Mouse (Mus musculus): ENCODE measurements around the gene Gm42420. TPM values are rescaled to one million over a fixed set of nuclear protein-coding genes. Genes with fewer than 3 reads are reported as not detected.

Gene Gm42420
- polyA plus RNA-seq, 1 experiment from 2014 or later, result 2.5 TPM

DNA sequence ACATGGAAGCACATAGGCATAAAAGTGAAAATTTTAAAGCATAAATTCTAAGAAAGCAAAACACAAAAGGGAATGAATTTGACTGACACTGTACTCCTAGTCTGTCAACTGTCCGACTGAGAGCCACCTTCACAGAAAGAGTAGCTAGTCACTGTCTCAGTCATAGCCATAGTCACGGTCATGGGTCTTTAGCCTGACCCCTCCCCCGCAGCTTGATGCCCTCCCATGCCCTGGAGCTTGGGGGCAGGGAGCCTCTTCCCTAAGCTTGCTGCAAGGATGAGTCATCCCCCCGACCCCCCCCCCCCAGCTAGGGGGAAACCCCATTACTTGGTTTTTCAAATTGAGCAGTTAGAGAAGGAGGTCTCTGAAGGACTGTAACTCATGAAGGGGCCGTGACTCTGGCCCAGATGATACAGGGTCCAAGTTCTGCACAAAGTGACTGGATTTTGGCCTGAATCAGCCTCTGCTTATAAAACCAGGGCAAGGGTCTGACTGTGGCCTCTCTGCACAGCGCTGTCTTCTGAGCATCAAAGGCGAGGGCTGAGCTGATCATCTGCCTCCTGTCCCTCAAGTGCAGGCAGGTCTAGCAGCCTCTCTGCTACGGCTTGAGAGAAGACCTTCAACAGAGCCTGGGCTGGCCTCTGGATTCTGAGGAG, 33.4 kb upstream of the Gm42420 start:
- Histone ChIP-seq H3K27ac (replicated peaks) (no peak overlapping the region), H3K4me2 (no peak overlapping the region), H3K36me3 (replicated peaks) (no peaks in the 10 kb centered on the region), H3K9me3 (replicated peaks) (no peaks in the 10 kb centered on the region), H3K4me3 (replicated peaks) (no peak overlapping the region), H3K4me1 (replicated peaks) (0 out of 2 replicates have a peak, but pooled peaks cover 1% of the 10 kb centered on the region), H3K27me3 (peaks cover 38% of the 10 kb centered on the region), H3K9ac (no peak overlapping the region)
- WGBS (ENCODE audit: insufficient replicate concordance), result 32% methylated on average over 8 of the region's 8 CpGs
- ATAC-seq (ENCODE audit: insufficient read depth), result no peak

DNA sequence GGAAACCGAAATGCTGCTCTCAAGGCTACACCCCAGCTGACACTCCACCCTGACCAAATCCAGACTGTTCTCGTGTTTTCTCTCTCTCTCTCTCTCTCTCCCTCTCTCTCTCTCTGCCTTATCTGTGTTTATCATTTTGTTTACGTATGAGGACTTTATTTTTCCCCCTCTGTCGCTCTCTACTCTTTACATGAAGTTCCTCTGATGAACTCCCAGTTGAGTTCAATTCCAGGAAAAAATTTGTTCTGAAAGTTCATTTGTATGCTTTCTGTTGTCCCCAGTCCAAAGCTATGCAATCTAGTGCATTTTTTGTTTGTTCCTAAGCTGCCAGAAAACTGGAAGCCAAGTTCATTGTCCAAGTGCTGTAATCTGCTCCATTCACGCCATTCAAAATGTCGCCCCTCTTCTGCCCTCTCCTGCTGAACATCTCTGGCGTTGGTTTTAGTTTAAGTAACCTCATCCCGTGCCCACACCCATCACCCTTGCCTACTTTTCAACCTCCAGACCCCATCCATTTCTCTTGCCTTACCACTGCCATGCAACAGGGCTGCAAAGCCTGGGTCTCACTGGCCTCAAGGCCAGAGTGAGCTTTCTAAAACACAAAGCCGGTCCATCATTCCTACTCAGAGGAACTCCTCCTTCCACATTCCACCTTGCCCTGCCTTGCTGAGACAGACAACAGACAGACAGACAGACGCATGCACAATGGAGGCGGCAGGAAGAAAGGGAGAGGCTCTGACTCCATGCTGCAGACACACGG, 30.5 kb upstream of the Gm42420 start:
- Histone ChIP-seq H3K9me3 (replicated peaks) (no peaks in the 10 kb centered on the region), H3K27ac (replicated peaks) (no peak overlapping the region), H3K4me1 (replicated peaks) (peaks cover 4% of the 10 kb centered on the region; the same call in 1 of the 2 replicates), H3K9ac (no peak overlapping the region), H3K36me3 (replicated peaks) (no peaks in the 10 kb centered on the region), H3K27me3 (peaks cover 67% of the 10 kb centered on the region), H3K4me2 (no peak overlapping the region), H3K4me3 (replicated peaks) (no peak overlapping the region)
- WGBS (ENCODE audit: insufficient replicate concordance), result 60% methylated on average over 12 of the region's 12 CpGs
- ATAC-seq (ENCODE audit: insufficient read depth), result no peak

DNA sequence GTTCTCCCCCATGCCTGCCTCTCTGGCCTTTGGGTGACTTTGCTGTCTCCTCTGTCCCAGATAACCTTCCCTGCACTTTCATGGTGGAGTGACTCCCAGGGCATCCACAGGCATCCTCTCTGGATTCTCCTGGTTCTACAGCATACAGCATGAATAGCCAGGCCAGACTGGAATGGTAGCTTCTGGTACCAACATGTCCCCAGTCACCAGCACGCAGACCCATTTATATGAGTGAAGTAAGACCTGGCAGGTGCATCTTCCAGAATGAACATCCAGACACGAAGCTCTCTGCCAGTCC, 30.0 kb upstream of the Gm42420 start:
- Histone ChIP-seq H3K9me3 (replicated peaks) (no peaks in the 10 kb centered on the region), H3K4me1 (replicated peaks) (peaks cover 4% of the 10 kb centered on the region; the same call in 1 of the 2 replicates), H3K27me3 (peaks cover 68% of the 10 kb centered on the region), H3K36me3 (replicated peaks) (no peaks in the 10 kb centered on the region), H3K9ac (no peak overlapping the region), H3K4me3 (replicated peaks) (no peak overlapping the region), H3K27ac (replicated peaks) (no peak overlapping the region), H3K4me2 (no peak overlapping the region)
- 52% methylated on average over 2 of the region's 2 CpGs for WGBS (ENCODE audit: insufficient replicate concordance)
- no peak for ATAC-seq (ENCODE audit: insufficient read depth)

GRCm38 (mm10) chr6:39556900-39557659, 28.5 kb upstream of the Gm42420 start:
- no peaks in the 10 kb centered on the region for H3K36me3 ChIP-seq (replicated peaks)
- 1% methylated on average over 53 of the region's 54 CpGs for WGBS (ENCODE audit: insufficient replicate concordance)
- H3K9ac ChIP-seq, result peak overlapping the region; percentile 32; the same call in 1 of the 2 replicates
- peaks cover 6% of the 10 kb centered on the region for H3K4me1 ChIP-seq (replicated peaks)
- H3K4me2 ChIP-seq, result peak overlapping the region; percentile 68
- peak overlapping the region; percentile 57 for H3K4me3 ChIP-seq (replicated peaks)
- H3K27me3 ChIP-seq, result peaks cover 68% of the 10 kb centered on the region
- no peak overlapping the region for H3K27ac ChIP-seq (replicated peaks)
- peak; percentile 25; the same call in 1 of the 2 replicates for ATAC-seq (ENCODE audit: insufficient read depth)
- H3K9me3 ChIP-seq (replicated peaks), result no peaks in the 10 kb centered on the region

DNA sequence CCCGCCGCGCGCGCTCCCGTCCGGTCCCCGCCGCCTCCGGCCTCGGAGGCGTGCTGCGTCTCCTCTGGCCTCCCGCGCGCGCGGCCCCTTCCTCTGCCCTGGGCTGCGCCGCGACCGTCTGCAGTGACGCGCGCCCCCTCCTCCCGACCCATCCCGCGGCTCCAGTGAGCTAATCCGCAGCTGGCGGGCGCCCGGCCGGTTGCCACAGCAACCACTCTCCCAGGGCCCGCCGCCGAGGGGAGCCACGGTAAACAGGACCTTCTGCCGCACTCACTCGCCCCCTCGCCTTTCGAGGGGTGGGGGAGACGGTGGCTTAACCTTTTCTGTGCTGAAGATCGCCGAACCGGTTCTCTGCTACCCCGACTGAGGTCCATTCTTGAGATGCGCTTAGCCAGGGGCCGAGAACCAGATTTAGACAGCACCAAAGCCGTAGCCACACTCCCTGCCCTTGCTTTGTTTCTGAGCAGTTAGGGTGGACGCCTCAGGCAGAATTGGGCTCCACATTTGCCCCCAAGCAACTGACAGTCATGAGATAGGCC, 27.8 kb upstream of the Gm42420 start, which contains the start of gene Dennd2a:
Gene Dennd2a (minus strand): TSS at position 145 of the 539 bp plus-strand sequence.
- Histone ChIP-seq H3K36me3 (replicated peaks) (no peaks in the 10 kb centered on the region), H3K4me3 (replicated peaks) (peak within 1 kb of the TSS; percentile 57), H3K4me2 (peak within 1 kb of the TSS; percentile 68), H3K9me3 (replicated peaks) (no peaks in the 10 kb centered on the region), H3K9ac (peak within 1 kb of the TSS; percentile 32; the same call in 1 of the 2 replicates), H3K27ac (replicated peaks) (no peak within 1 kb of the TSS), H3K4me1 (replicated peaks) (peaks cover 13% of the 10 kb centered on the region), H3K27me3 (peaks cover 68% of the 10 kb centered on the region)
- peak; percentile 54 for ATAC-seq (ENCODE audit: insufficient read depth)
- WGBS (ENCODE audit: insufficient replicate concordance), result 3% methylated on average over 50 of the region's 50 CpGs

DNA sequence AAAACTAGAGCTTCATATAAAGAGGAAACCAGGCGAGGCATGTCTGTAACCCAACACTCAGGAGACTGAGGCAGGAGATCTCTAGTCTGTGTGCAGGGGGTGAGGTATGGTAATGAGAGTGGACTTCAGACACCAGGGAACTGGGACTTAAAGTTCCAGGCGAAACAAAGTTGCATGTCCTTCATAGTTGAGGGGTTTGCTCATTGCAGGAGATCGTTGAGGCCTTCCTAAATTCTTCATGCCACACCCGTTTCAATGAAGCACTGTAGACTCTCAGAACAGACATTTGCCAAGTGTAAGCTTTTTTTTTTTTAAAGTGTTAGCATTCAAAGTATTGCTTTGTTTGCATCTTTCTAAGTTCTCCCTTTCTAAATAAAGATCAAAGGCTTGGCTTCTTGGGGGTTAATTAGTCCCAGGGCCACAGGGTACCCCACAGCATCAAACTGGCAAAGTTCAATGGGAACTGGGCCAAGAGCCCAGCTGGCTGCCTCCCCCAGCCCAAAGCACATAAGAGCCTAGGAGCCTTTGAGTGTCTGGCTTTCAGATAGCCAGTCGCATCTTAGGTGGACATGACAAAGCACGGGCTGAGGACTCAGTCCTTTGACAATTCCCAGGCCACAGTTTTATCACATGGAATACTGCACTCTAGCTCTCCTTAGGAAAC, 26.1 kb upstream of the Gm42420 start:
- Histone ChIP-seq H3K9ac (no peak overlapping the region), H3K4me1 (replicated peaks) (peaks cover 15% of the 10 kb centered on the region), H3K27ac (replicated peaks) (no peak overlapping the region), H3K36me3 (replicated peaks) (no peaks in the 10 kb centered on the region), H3K4me2 (no peak overlapping the region), H3K27me3 (peaks cover 57% of the 10 kb centered on the region), H3K9me3 (replicated peaks) (no peaks in the 10 kb centered on the region), H3K4me3 (replicated peaks) (no peak overlapping the region)
- 52% methylated on average over 6 of the region's 6 CpGs for WGBS (ENCODE audit: insufficient replicate concordance)
- no peak for ATAC-seq (ENCODE audit: insufficient read depth)

DNA sequence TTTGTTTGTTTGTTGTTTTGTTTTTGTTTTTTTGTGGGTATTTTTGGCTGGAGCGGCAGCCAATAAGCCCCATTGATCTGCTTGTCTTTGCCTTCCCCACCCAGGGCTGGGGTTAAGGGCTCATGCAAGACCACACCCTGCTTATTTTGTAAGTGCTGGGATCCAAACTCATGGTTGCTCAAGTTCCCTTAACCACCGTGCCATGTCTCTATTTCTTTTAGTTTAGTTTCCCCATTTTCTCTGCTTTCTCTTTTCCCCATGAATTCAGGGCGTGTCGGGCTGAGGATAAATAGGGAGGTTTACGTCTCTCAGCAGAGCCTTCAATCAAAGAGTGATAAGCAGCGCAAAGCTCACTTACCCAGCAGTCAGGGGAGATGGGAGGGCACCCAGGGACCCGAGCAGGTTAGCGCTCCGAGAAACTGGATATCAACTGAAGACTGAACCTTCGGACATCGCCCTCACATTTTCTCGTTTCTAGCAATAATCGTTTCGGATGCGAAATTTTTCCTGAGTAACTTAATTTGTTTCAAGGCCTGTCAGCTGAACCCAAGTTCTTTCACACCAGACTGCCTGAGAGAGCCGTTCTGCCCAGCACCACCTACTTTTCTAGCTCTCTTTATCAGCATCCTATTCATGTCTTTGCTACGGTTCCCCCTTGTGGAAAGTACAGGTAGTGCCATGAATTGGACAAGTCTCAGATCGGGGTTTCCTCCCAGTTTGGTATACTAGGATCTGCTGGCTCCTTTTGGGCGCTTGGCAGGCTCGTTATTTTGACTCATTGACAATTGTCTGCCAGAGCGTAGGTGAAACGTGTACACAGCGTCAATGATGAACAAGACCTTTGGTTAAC, 23.2 kb upstream of the Gm42420 start:
- Histone ChIP-seq H3K27me3 (peaks cover 27% of the 10 kb centered on the region), H3K4me1 (replicated peaks) (peaks cover 12% of the 10 kb centered on the region), H3K9me3 (replicated peaks) (no peaks in the 10 kb centered on the region), H3K4me2 (peak overlapping the region; percentile 63), H3K4me3 (replicated peaks) (peak overlapping the region; percentile 37), H3K9ac (no peak overlapping the region), H3K27ac (replicated peaks) (no peak overlapping the region; the same call in 1 of the 2 replicates), H3K36me3 (replicated peaks) (no peaks in the 10 kb centered on the region)
- 0 out of 2 replicates have a peak, but pooled peaks have one; percentile 58 for ATAC-seq (ENCODE audit: insufficient read depth)
- WGBS (ENCODE audit: insufficient replicate concordance), result 16% methylated on average over 23 of the region's 23 CpGs

GRCm38 (mm10) chr6:39567528-39567927, 18.0 kb upstream of the Gm42420 start:
- 14% methylated on average over 5 of the region's 5 CpGs for WGBS (ENCODE audit: insufficient replicate concordance)
- H3K9ac ChIP-seq, result no peak overlapping the region
- H3K9me3 ChIP-seq (replicated peaks), result no peaks in the 10 kb centered on the region
- no peak overlapping the region for H3K4me2 ChIP-seq
- H3K4me1 ChIP-seq (replicated peaks), result peaks cover 5% of the 10 kb centered on the region
- no peak for ATAC-seq (ENCODE audit: insufficient read depth)
- H3K36me3 ChIP-seq (replicated peaks), result no peaks in the 10 kb centered on the region
- no peaks in the 10 kb centered on the region; the same call in 1 of the 2 replicates for H3K27me3 ChIP-seq
- H3K4me3 ChIP-seq (replicated peaks), result no peak overlapping the region
- H3K27ac ChIP-seq (replicated peaks), result no peak overlapping the region

DNA sequence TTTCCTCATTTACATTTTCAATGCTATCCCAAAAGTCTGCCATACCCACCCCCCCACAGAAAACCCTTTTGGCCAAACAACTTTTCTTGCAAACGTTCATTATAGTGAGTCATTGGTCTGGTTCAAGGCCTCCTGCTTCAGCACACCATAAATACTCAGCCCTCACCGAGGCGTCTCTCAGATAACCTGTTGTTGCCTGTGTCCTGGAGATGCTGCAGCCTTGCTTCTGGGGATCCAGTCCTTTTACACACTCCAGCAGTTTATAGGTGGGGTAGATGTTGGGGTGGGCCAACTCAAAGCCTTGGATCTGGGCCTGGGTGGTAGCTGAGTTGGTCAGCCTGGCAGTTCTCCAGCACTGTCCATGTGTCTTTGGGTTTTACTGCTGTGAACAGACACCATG, 15.1 kb upstream of the Gm42420 start:
- Histone ChIP-seq H3K9me3 (replicated peaks) (no peaks in the 10 kb centered on the region), H3K27ac (replicated peaks) (no peak overlapping the region), H3K9ac (no peak overlapping the region), H3K36me3 (replicated peaks) (no peaks in the 10 kb centered on the region), H3K27me3 (no peaks in the 10 kb centered on the region), H3K4me3 (replicated peaks) (no peak overlapping the region), H3K4me2 (no peak overlapping the region), H3K4me1 (replicated peaks) (peaks cover 23% of the 10 kb centered on the region)
- WGBS (ENCODE audit: insufficient replicate concordance), result 62% methylated on average over 3 of the region's 3 CpGs
- ATAC-seq (ENCODE audit: insufficient read depth), result no peak

All from liver, embryonic 15.5 days (tissue).